Mouse (Mus musculus) limb, embryonic 10.5 days (tissue): Measurements from ENCODE around the gene Iqcd. TPM values are rescaled to one million over a fixed set of nuclear protein-coding genes. Genes with fewer than 3 reads are reported as not detected.

Experiments used
- DNase-seq: peaks from one replicate; pipeline ENCODE4 v3.0.0-alpha.2; 2017; ENCODE audit warnings: low spot score
- H3K27ac ChIP-seq: fragments of 300-500 bp; sonication (generic); 2 replicates; pipeline ENCODE4 v1.5.1; 2016; ENCODE audit warnings: mild to moderate bottlenecking
- H3K27me3 ChIP-seq: fragments of 300-500 bp; sonication (generic); 2 replicates; pipeline ENCODE4 v1.6.1; 2016; ENCODE audit warnings: low read depth, mild to moderate bottlenecking; ENCODE audit not compliant: poor library complexity, severe bottlenecking
- H3K36me3 ChIP-seq: fragments of 300-500 bp; sonication (generic); 2 replicates; pipeline ENCODE4 v1.6.1; 2016; ENCODE audit warnings: mild to moderate bottlenecking, moderate library complexity
- H3K4me1 ChIP-seq: fragments of 300-500 bp; sonication (generic); 2 replicates; pipeline ENCODE4 v1.6.1; 2016
- H3K4me3 ChIP-seq: fragments of 300-500 bp; sonication (generic); 2 replicates; pipeline ENCODE4 v1.5.1; 2016; ENCODE audit warnings: mild to moderate bottlenecking, moderate library complexity
- H3K9me3 ChIP-seq: fragments of 300-500 bp; sonication (generic); replicated peaks from 2 replicates; pipeline ENCODE4 v1.6.1; 2016; ENCODE audit warnings: mild to moderate bottlenecking
- WGBS: fragments of 180-500 bp; shearing (Covaris S2); methylation state at CpG from one replicate; pipeline ENCODE4 v1.1.7; 2016; 5-methylcytosine and 5-hydroxymethylcytosine counted together
- polyA plus RNA-seq: library from polyadenylated mRNA; unstranded; fragments of >200 nt; fragmentation: Nextera tagmentation; extraction: Ambion mirVana; gene quantifications from 2 replicates; pipeline ENCODE4 v1.2.1, GENCODE M21; 2016

Gene Iqcd
- polyA plus RNA-seq, 1 experiment from 2014 or later = 0.41 TPM

DNA sequence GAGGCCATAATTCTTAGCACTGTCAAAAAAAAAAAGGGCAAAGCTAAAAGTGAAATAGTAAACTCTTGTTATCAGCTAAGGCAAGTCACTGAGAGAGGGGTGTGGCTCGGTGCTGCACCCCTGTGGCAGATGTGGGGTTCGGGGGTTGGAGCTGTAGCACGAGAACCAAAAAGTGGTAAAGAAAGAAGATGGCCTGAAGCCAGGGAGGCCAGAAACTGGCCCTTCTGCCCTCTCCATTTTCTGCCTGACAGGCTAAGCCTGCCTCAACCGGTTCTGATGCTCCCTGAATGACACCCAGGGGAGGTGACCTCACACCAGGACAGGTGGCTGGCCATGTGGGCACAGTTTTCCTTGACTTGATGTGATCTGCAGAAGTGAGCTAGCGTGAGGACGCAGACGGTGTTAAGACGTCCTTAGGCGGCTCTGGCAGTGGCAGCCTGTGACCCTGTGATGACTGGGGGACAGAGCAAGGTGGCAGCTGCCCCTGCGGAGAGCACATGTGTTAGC, 10.8 kb upstream of the Iqcd start:
- H3K4me3 ChIP-seq = no peak overlapping the region
- DNase-seq = peak; percentile 41
- peaks cover 66% of the 10 kb centered on the region for H3K4me1 ChIP-seq
- H3K27me3 ChIP-seq = no peaks in the 10 kb centered on the region
- peaks cover 25% of the 10 kb centered on the region for H3K36me3 ChIP-seq
- H3K27ac ChIP-seq = peak overlapping the region; percentile 73
- H3K9me3 ChIP-seq = no peaks in the 10 kb centered on the region
- 39% methylated on average over 10 of the region's 10 CpGs for WGBS

DNA sequence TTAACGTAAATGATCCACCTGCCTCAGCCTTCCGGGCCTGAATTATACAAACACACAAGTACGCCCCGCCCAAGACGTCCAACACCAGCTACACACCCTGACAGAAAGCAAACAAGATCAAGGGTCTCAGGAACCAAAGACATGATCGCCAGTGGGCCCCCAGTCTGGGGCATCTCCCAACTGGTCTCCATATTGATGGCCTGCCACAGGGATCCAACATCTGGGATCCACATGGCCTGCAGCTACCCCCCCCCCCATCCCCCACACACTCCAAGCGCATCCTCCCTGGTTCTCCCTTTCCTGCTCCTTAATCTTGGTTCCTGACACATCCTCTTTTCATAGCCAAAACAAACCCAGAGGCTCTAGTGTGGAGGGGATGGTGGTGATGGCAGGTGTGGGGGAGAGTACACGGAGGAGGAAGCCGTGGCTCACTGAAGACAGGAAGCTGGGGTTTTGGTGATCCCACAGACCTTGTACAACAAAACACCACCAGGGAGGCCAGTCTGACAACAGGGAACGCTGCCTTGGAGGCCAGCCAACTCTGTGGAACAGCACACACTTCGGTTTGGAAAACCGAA, 10.2 kb upstream of the Iqcd start:
- peaks cover 31% of the 10 kb centered on the region for H3K36me3 ChIP-seq
- no peak overlapping the region; the same call in 1 of the 2 replicates for H3K4me3 ChIP-seq
- 43% methylated on average over 12 of the region's 12 CpGs for WGBS
- peak overlapping the region; percentile 73 for H3K27ac ChIP-seq
- H3K27me3 ChIP-seq = no peaks in the 10 kb centered on the region
- no peaks in the 10 kb centered on the region for H3K9me3 ChIP-seq
- DNase-seq = peak; percentile 59
- H3K4me1 ChIP-seq = peaks cover 66% of the 10 kb centered on the region

GRCm38 (mm10) chr5:120579211-120579897, 9.5 kb upstream of the Iqcd start:
- DNase-seq = peak; percentile 40
- Histone ChIP-seq H3K27ac (peak overlapping the region; percentile 73), H3K36me3 (peaks cover 39% of the 10 kb centered on the region), H3K9me3 (no peaks in the 10 kb centered on the region), H3K4me1 (peaks cover 63% of the 10 kb centered on the region), H3K4me3 (no peak overlapping the region), H3K27me3 (no peaks in the 10 kb centered on the region)
- WGBS = 54% methylated on average over 26 of the region's 26 CpGs

DNA sequence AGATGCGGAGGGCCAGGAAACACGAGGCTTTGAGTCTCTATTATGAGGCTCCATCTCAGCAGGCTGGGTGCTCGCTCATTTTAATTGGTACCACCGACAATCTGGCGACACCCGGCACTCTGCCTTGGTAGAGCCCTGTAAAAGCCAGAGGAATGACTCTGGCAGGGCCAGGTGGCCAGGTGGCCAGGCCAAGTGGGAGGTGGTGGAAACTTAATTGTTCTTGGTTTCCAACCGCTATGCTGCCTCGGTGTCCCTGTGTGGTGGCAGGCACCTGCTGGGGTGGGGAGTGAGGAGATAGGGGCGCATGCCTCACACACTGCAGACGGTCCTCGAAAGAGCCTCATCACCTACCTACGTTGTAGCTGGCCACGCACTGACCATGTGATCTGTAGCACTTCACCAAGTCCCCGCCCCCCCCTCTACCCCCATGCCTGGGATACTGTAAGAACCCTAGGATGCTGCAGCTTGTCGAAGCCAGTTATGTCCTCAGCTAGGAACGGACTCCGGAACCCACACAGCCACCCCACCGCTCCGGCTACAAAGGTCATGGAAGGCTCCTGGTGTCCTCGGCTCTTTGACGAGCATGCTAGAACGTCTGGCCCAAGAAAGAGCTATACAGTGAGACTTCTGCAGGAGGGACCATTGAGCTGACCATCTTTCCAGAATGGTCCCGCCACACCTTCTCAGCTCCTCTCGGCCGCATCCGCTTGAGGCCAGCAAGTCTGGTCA, 8.8 kb upstream of the Iqcd start:
- WGBS = 89% methylated on average over 26 of the region's 26 CpGs
- peak overlapping the region; percentile 73 for H3K27ac ChIP-seq
- H3K36me3 ChIP-seq = peaks cover 45% of the 10 kb centered on the region

DNA sequence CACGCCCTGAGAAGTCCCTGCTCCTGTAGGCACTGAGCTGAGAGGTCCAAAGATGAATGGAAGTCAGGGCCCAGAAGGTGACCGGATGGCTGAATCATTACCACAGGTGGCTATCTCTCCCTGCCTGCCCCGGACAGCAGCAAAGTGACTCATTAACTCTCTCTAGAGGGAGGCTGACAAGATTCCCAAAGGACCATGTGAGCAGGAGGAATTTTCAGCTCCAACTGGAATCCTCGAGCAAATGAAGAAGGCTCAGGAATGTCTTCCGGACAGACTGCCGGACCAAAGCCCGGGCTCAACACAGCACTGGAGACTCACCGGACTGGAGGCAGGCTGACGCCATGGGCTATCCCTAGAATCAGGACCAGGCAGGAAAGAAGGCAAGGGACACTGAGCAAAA, 6.8 kb upstream of the Iqcd start:
- H3K4me1 ChIP-seq = peaks cover 66% of the 10 kb centered on the region
- no peak for DNase-seq
- H3K27ac ChIP-seq = 0 out of 2 replicates have a peak overlapping the region, but pooled peaks have one; percentile 12
- H3K36me3 ChIP-seq = peaks cover 45% of the 10 kb centered on the region
- H3K4me3 ChIP-seq = no peak overlapping the region
- H3K27me3 ChIP-seq = 0 out of 2 replicates have a peak, but pooled peaks cover 6% of the 10 kb centered on the region
- no peaks in the 10 kb centered on the region for H3K9me3 ChIP-seq
- 86% methylated on average over 9 of the region's 9 CpGs for WGBS

More for the DNA sequence above, 8.8 kb upstream of the Iqcd start:
- Histone ChIP-seq H3K4me1 (peaks cover 61% of the 10 kb centered on the region), H3K27me3 (no peaks in the 10 kb centered on the region), H3K4me3 (no peak overlapping the region), H3K9me3 (no peaks in the 10 kb centered on the region)
- no peak for DNase-seq

DNA sequence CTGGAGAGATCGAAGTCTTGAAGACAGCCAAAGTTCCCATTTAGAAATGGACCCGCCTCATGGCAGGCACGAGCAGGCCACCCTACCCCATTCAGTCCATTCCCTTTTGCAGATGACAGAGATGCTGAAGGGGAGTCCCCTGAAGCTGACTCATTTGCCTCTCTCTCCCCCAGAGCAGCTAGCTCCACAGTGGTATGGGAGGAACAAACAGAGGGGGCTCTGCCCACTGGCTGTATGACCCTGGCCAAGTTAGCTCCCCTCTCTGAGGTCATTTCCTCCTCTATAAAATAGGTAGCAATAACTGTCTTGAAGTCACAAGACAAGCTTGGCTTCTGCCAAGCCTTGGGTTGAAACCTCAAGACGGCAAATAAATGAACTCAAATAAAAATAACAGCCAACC, 5.3 kb upstream of the Iqcd start:
- no peak overlapping the region for H3K27ac ChIP-seq
- 0 out of 2 replicates have a peak, but pooled peaks cover 8% of the 10 kb centered on the region for H3K27me3 ChIP-seq
- H3K4me3 ChIP-seq = no peak overlapping the region
- H3K4me1 ChIP-seq = peaks cover 66% of the 10 kb centered on the region
- WGBS = 94% methylated on average over 4 of the region's 4 CpGs
- peaks cover 45% of the 10 kb centered on the region for H3K36me3 ChIP-seq
- DNase-seq = no peak
- H3K9me3 ChIP-seq = no peaks in the 10 kb centered on the region

- no peak for DNase-seq
- peaks cover 57% of the 10 kb centered on the region for H3K4me1 ChIP-seq
These were observed 3.8 kb upstream of the Iqcd start for GRCm38 (mm10) chr5:120584968-120585367.

GRCm38 (mm10) chr5:120586741-120587615, 1.8 kb upstream of the Iqcd start:
- Histone ChIP-seq H3K4me1 (peaks cover 42% of the 10 kb centered on the region), H3K4me3 (peak overlapping the region; percentile 84), H3K27me3 (0 out of 2 replicates have a peak, but pooled peaks cover 8% of the 10 kb centered on the region), H3K36me3 (peaks cover 27% of the 10 kb centered on the region), H3K9me3 (no peaks in the 10 kb centered on the region), H3K27ac (peak overlapping the region; percentile 87; the same call in 1 of the 2 replicates)
- 12% methylated on average over 17 of the region's 17 CpGs for WGBS
- DNase-seq = no peak

More at GRCm38 (mm10) chr5:120584968-120585367, 3.8 kb upstream of the Iqcd start:
- 40% methylated on average over 15 of the region's 15 CpGs for WGBS
- peaks cover 43% of the 10 kb centered on the region for H3K36me3 ChIP-seq
- H3K27me3 ChIP-seq = 0 out of 2 replicates have a peak, but pooled peaks cover 8% of the 10 kb centered on the region
- H3K4me3 ChIP-seq = no peak overlapping the region
- no peaks in the 10 kb centered on the region for H3K9me3 ChIP-seq
- H3K27ac ChIP-seq = no peak overlapping the region

- Histone ChIP-seq H3K36me3 (peaks cover 23% of the 10 kb centered on the region), H3K27ac (peak overlapping the region; percentile 87; the same call in 1 of the 2 replicates), H3K4me1 (peaks cover 39% of the 10 kb centered on the region), H3K9me3 (no peaks in the 10 kb centered on the region), H3K27me3 (0 out of 2 replicates have a peak, but pooled peaks cover 8% of the 10 kb centered on the region), H3K4me3 (peak overlapping the region; percentile 84)
- WGBS = 31% methylated on average over 9 of the region's 9 CpGs
- DNase-seq = no peak
These were observed 1.2 kb upstream of the Iqcd start for GRCm38 (mm10) chr5:120587616-120587926.

DNA sequence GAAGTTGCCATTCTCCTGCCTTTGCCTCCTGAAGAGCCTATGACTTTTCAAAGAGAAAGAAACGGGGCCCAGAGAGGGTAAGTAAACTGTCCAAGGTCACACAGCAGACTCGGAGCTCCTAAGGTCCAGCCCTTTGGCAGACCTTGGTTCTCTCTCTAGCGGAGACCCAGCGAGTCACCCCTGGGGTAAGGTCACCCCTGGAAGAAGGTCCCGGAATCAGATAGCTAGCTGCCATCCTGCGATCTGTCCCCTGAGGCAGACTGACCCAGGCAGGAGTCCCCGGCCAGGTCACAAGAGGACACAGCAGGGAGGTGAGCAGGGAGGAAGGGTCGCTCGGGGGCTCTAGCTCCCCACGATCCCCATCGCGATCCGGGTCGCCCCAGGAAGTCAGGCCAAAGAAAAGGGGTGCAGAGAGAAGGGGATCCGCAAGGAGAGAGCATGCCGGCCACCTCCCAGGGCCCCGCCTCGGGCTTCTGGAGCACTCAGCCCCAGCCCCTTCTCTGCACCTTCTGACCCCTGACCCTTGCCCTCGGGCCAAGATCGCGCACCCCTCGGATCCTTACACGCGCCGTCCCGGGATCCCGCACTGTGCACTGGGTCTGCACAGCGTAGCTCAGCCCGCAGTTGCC, 762 bp upstream of the Iqcd start:
- peaks cover 39% of the 10 kb centered on the region for H3K4me1 ChIP-seq
- H3K27ac ChIP-seq = peak overlapping the region; percentile 87
- 1% methylated on average over 25 of the region's 29 CpGs for WGBS
- 0 out of 2 replicates have a peak, but pooled peaks cover 8% of the 10 kb centered on the region for H3K27me3 ChIP-seq
- H3K4me3 ChIP-seq = peak overlapping the region; percentile 84
- H3K36me3 ChIP-seq = peaks cover 19% of the 10 kb centered on the region
- no peak for DNase-seq
- no peaks in the 10 kb centered on the region for H3K9me3 ChIP-seq

DNA sequence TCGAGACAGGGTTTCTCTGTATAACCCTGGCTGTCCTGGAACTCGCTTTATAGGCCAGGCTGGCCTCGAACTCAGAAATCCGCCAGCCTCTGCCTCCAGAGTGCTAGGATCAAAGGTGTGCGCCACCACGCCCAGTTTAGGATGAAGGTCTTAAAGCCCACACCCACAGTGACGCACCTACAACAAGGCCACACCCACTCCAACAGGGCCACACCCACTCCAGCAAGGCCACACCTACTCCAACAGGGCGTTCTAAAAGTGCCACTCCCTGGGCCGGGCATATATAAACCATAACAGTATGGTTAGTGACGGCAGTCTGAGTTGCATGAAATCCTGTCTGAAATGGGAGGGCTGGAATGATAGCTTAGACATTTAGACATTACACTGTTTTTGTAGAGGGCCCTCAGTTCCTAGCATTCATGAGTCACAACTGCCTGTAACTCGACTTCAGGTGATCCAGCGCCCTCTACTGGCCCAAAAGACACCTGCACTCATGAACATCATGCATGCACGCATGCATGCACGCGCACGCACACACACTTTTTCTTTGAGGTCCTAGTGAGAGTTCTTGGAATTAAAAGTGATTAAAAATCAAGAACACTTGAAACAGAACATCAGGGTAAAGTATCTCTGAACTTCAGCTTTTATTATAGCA, 1.7 kb downstream of the Iqcd start:
- H3K36me3 ChIP-seq = no peaks in the 10 kb centered on the region
- 73% methylated on average over 16 of the region's 16 CpGs for WGBS
- no peak for DNase-seq
- H3K27me3 ChIP-seq = 0 out of 2 replicates have a peak, but pooled peaks cover 8% of the 10 kb centered on the region
- no peaks in the 10 kb centered on the region for H3K9me3 ChIP-seq
- no peak overlapping the region for H3K27ac ChIP-seq
- peaks cover 30% of the 10 kb centered on the region for H3K4me1 ChIP-seq
- no peak overlapping the region for H3K4me3 ChIP-seq
